Mouse (Mus musculus) liver, adult 2 months (tissue): Measurements from ENCODE around the gene Malrd1. TPM values are rescaled to one million over a fixed set of nuclear protein-coding genes. Genes with fewer than 3 reads are reported as not detected.

Experiments used
- DNase-seq: peaks from one replicate; pipeline ENCODE4 v3.0.0-alpha.2; 2011; ENCODE audit warnings: low read depth, low spot score; ENCODE audit errors: extremely low read depth
- H3K27ac ChIP-seq: fragments of 200-500 bp; replicated peaks from 2 replicates; pipeline ENCODE4 v1.5.1; 2012; ENCODE audit warnings: low read depth, mild to moderate bottlenecking, control low read depth, inconsistent platforms, low read length; ENCODE audit not compliant: insufficient read depth
- H3K27me3 ChIP-seq: fragments of 200-500 bp; 2 replicates; pipeline ENCODE4 v1.6.1; 2012; ENCODE audit warnings: mild to moderate bottlenecking, moderate library complexity, low read length, inconsistent platforms; ENCODE audit not compliant: control insufficient read depth, insufficient read depth
- H3K36me3 ChIP-seq: fragments of 200-500 bp; 2 replicates; pipeline ENCODE4 v1.6.1; 2012; ENCODE audit warnings: low read length, inconsistent platforms; ENCODE audit not compliant: control insufficient read depth, insufficient read depth
- H3K4me1 ChIP-seq: fragments of 200-500 bp; 2 replicates; pipeline ENCODE4 v1.6.1; 2011; ENCODE audit warnings: low read length; ENCODE audit not compliant: control insufficient read depth, insufficient read depth
- H3K4me3 ChIP-seq: fragments of 200-500 bp; 2 replicates; pipeline ENCODE4 v1.5.1; 2011; ENCODE audit warnings: low read depth, mild to moderate bottlenecking, control low read depth, low read length, moderate library complexity; ENCODE audit not compliant: insufficient read depth
- H3K79me2 ChIP-seq: fragments of 200-500 bp; 2 replicates; pipeline ENCODE4 v1.6.1; 2012; ENCODE audit warnings: inconsistent platforms, mild to moderate bottlenecking, low read length, moderate library complexity; ENCODE audit not compliant: control insufficient read depth, insufficient read depth
- H3K9ac ChIP-seq: fragments of 200-500 bp; 2 replicates; pipeline ENCODE4 v1.6.1; 2012; ENCODE audit warnings: low read depth, mild to moderate bottlenecking, control low read depth, inconsistent platforms, low read length
- CTCF ChIP-seq: fragments of 200-500 bp; IDR thresholded peaks from 2 replicates; pipeline ENCODE4 v1.5.1; 2011; ENCODE audit warnings: low read depth, low read length, control low read depth
- POLR2A ChIP-seq: fragments of 200-500 bp; IDR thresholded peaks from 2 replicates; pipeline ENCODE4 v1.6.1; 2011; ENCODE audit warnings: low read length, control low read depth; ENCODE audit not compliant: insufficient read depth; ENCODE audit errors: extremely low read depth
- WGBS: fragments of 180-500 bp; shearing (Covaris S2); methylation state at CpG from one replicate; pipeline ENCODE4 v1.1.7; 2018; 5-methylcytosine and 5-hydroxymethylcytosine counted together
- polyA plus RNA-seq: library from polyadenylated mRNA; depleted of rRNA; stranded (reverse); fragments of >200 nt; gene quantifications from 2 replicates; pipeline ENCODE4 v1.2.3, GENCODE M21; 2012
- total RNA-seq: library from RNA; depleted of rRNA; stranded (reverse); fragments of >200 nt; gene quantifications from 2 replicates; pipeline ENCODE4 v1.2.3, GENCODE M21; 2014

The Malrd1 gene
- total and polyA plus RNA-seq, 2 experiments: under 0.01 TPM; not detected in 1

DNA sequence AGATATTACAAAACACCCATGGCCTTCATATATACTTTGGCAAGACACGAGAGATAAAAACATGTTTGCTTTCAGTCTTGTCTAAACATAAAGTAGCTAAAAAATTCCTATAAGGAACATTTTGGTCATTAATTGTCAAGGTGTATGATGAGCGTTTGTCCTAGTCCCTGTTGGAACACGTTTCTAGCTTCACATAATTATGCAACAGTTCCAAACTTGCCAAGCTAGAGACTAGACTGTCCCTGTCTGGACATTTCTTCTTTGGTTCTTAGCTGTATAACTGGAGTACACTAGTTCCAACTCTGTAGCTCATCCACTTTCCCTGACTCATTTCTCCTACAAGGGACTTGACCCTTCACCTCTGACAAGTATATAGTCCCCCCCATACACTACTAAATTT, 687.8 kb downstream of the Malrd1 start:
- 70% methylated on average over 3 of the region's 3 CpGs for WGBS

GRCm38 (mm10) chr2:16228187-16228832, 702.0 kb downstream of the Malrd1 start:
- no peaks in the 10 kb centered on the region for H3K4me1 ChIP-seq
- no peak overlapping the region for H3K4me3 ChIP-seq
- H3K36me3 ChIP-seq: no peaks in the 10 kb centered on the region
- no peak overlapping the region for H3K27ac ChIP-seq
- H3K79me2 ChIP-seq: no peaks in the 10 kb centered on the region
- no peak overlapping the region for H3K9ac ChIP-seq
- DNase-seq: no peak
- H3K27me3 ChIP-seq: no peaks in the 10 kb centered on the region
- TF ChIP-seq CTCF (no peak), POLR2A (no peak)
- WGBS: 80% methylated on average over 1 of the region's 1 CpGs

More for the DNA sequence above, 687.8 kb downstream of the Malrd1 start:
- no peak for TF ChIP-seq CTCF
- no peak for TF ChIP-seq POLR2A
- Histone ChIP-seq H3K79me2 (no peaks in the 10 kb centered on the region), H3K27me3 (no peaks in the 10 kb centered on the region), H3K4me3 (no peak overlapping the region), H3K27ac (no peak overlapping the region), H3K4me1 (no peaks in the 10 kb centered on the region), H3K36me3 (no peaks in the 10 kb centered on the region), H3K9ac (no peak overlapping the region)
- DNase-seq: no peak

- Histone ChIP-seq H3K27ac (no peak overlapping the region), H3K9ac (no peak overlapping the region), H3K36me3 (no peaks in the 10 kb centered on the region), H3K4me3 (no peak overlapping the region), H3K27me3 (no peaks in the 10 kb centered on the region), H3K79me2 (no peaks in the 10 kb centered on the region), H3K4me1 (no peaks in the 10 kb centered on the region)
- no peak for DNase-seq
- 79% methylated on average over 1 of the region's 1 CpGs for WGBS
- TF ChIP-seq POLR2A (no peak), CTCF (no peak)
These were observed 714.6 kb downstream of the Malrd1 start for GRCm38 (mm10) chr2:16240861-16241260.

GRCm38 (mm10) chr2:16243097-16243496, 716.8 kb downstream of the Malrd1 start:
- Histone ChIP-seq H3K36me3 (no peaks in the 10 kb centered on the region), H3K79me2 (no peaks in the 10 kb centered on the region), H3K4me3 (no peak overlapping the region), H3K4me1 (no peaks in the 10 kb centered on the region), H3K9ac (no peak overlapping the region), H3K27ac (no peak overlapping the region), H3K27me3 (no peaks in the 10 kb centered on the region)
- no peak for DNase-seq
- no peak for TF ChIP-seq POLR2A
- no peak for TF ChIP-seq CTCF
- 68% methylated on average over 2 of the region's 2 CpGs for WGBS

- DNase-seq: no peak
- Histone ChIP-seq H3K4me3 (no peak overlapping the region), H3K79me2 (no peaks in the 10 kb centered on the region), H3K27me3 (no peaks in the 10 kb centered on the region), H3K27ac (no peak overlapping the region), H3K4me1 (no peaks in the 10 kb centered on the region), H3K9ac (no peak overlapping the region), H3K36me3 (no peaks in the 10 kb centered on the region)
- 50% methylated on average over 3 of the region's 3 CpGs for WGBS
- TF ChIP-seq POLR2A: no peak
- no peak for TF ChIP-seq CTCF
These were observed 722.6 kb downstream of the Malrd1 start for GRCm38 (mm10) chr2:16248861-16249260.

GRCm38 (mm10) chr2:16252274-16252673, 726.0 kb downstream of the Malrd1 start:
- Histone ChIP-seq H3K79me2 (no peaks in the 10 kb centered on the region), H3K4me1 (no peaks in the 10 kb centered on the region), H3K9ac (no peak overlapping the region), H3K27ac (no peak overlapping the region), H3K36me3 (no peaks in the 10 kb centered on the region), H3K4me3 (no peak overlapping the region), H3K27me3 (no peaks in the 10 kb centered on the region)
- DNase-seq: no peak
- WGBS: 50% methylated on average over 1 of the region's 1 CpGs
- TF ChIP-seq POLR2A (no peak), CTCF (no peak)
